Mouse (Mus musculus): ENCODE measurements at regions not wholly inside any gene's neighbourhood (a gene's known extent, or its start where the extent isn't known, plus 50 kb on each side); places are given as distances from the start of the nearest gene placed in this dataset.

DNA sequence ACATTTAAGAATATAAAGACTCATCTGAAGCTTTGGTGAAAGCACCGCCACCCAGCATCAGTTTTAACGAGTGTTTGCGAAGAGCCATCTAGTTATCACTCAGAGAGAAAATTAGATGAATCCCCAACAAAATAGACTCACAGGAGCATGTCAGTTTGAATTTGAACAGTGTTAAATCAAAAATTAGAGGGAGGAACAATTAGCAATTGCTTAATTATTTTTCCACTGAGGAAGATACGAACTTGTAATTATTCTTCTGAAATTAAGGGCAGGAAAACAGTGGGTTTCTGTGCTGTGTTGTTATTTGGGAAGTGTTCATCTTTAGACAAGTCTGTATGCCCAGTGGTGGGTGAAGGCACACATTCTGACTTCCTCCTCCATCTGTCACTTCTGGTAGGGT, 523.0 kb downstream of the Plekhb2 start:
- Histone ChIP-seq H3K4me3 (ENCODE audit: insufficient read depth, low read length) (no peak overlapping the region), H3K4me1 (ENCODE audit: control insufficient read depth, insufficient read depth, low read length) (no peaks in the 10 kb centered on the region), H3K27ac (ENCODE audit: insufficient read depth, low read length) (no peak overlapping the region)
- TF ChIP-seq CTCF (IDR thresholded peaks at IDR 0.05; ENCODE audit: borderline replicate concordance, insufficient read depth, low read length): no peak

DNA sequence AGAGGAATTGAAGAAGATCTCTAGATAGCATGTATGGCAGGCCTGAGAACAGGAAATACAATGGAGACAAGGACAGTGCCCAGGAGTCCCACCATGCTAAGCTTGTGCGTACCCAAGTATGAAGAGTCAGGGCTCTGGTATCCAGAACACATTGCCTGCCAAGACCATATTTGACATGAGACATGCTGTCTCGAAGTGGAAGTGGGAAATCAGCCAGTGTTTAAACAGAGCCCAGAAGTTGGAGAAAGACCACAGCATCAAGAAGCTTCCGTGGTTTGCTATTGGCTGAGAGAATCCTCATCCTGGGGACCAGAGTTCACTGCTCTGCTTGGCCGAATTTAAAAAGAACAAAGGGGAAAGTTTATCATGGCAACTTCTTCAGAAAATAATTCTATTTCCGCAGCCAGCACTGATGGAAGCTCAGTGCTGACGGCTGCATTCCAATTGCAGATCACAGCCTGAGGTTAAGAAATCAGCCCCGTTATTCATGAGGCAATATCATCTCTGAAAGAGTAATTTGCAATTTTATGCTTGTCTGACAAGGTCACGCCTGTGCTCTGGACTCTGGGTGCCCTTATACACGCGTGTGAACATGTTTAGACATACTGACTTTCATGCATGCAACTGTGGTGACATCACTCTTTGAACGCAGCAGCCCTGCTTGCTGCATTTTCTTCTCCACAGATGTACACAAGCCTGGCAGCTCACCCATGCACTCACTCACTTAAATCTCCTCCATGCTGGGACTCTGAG, 531.0 kb downstream of the Plekhb2 start:
- H3K4me3 ChIP-seq (ENCODE audit: insufficient read depth, low read length): no peak overlapping the region
- H3K27ac ChIP-seq (ENCODE audit: insufficient read depth, low read length): no peak overlapping the region
- no peaks in the 10 kb centered on the region for H3K4me1 ChIP-seq (ENCODE audit: control insufficient read depth, insufficient read depth, low read length)
- TF ChIP-seq POLR2A (IDR thresholded peaks at IDR 0.05; ENCODE audit: low read depth, low read length): no peak
- no peak for TF ChIP-seq CTCF (IDR thresholded peaks at IDR 0.05; ENCODE audit: borderline replicate concordance, insufficient read depth, low read length)

DNA sequence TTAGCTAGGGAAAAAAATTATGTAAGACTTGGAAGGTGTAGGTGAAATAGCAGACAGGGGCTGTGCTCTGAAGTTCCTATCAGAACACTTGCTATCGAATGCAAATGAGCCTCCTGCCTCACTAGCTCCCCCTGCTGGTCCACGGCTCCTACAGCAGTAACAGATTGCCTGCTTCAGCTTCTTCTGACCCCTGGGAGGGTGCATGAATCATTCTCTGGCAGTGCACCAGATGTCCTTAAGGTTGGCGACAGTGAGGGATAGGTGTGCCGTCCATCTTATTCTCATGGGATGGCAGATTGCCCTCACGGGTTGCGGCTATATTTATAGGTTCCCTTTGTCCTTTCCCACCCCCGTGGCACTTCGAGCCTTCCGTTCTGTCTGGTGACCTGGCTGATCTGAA, 535.7 kb downstream of the Plekhb2 start:
- H3K4me1 ChIP-seq (ENCODE audit: control insufficient read depth, insufficient read depth, low read length): no peaks in the 10 kb centered on the region
- H3K27ac ChIP-seq (ENCODE audit: insufficient read depth, low read length): no peak overlapping the region
- TF ChIP-seq POLR2A (IDR thresholded peaks at IDR 0.05; ENCODE audit: low read depth, low read length) (no peak), CTCF (IDR thresholded peaks at IDR 0.05; ENCODE audit: borderline replicate concordance, insufficient read depth, low read length) (peak; percentile 88)
- H3K4me3 ChIP-seq (ENCODE audit: insufficient read depth, low read length): no peak overlapping the region

DNA sequence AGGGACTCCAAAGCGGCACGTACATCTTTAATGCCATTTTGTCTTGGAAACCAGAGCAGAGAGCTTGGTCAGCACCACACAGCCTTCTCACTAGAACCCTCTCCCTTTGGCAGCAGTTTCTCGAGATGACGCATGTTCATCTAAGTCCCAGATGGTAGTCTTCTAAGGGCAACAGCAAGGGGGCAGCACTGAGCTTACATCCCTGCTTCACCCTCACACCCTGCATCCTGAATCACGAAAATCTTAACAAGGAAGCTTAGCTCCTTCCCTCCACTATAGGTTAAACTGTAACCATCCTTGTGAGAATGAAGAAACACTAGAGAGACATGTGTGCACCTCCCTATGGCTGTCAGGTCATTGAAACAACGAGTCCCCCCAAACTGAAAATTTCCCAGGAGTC, 538.4 kb downstream of the Plekhb2 start:
- TF ChIP-seq POLR2A (IDR thresholded peaks at IDR 0.05; ENCODE audit: low read depth, low read length) (no peak), CTCF (IDR thresholded peaks at IDR 0.05; ENCODE audit: borderline replicate concordance, insufficient read depth, low read length) (peak; percentile 56; the same call in 1 of the 2 replicates)
- Histone ChIP-seq H3K4me3 (ENCODE audit: insufficient read depth, low read length) (no peak overlapping the region), H3K27ac (ENCODE audit: insufficient read depth, low read length) (no peak overlapping the region), H3K4me1 (ENCODE audit: control insufficient read depth, insufficient read depth, low read length) (no peaks in the 10 kb centered on the region)

DNA sequence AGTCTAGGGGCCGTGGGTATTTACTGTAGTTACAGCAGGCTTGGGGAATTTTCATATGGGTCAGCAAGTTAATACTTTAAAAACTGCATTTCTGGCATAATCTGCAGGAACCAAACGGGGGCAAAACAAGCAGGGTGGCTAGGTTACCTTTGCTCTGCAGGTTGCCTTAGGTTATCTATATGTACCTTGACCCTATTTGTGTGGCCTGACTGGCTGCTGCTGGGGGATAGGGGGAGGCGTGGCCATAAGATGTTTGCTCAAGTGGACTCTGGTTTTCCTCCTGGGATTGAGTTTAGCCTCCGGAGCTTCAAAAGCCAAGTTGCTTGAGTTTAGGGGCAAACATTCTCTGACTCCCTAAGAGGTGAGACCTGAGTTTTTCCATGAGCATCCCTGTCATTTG, 540.6 kb downstream of the Plekhb2 start:
- Histone ChIP-seq H3K4me1 (ENCODE audit: control insufficient read depth, insufficient read depth, low read length) (no peaks in the 10 kb centered on the region), H3K27ac (ENCODE audit: insufficient read depth, low read length) (no peak overlapping the region), H3K4me3 (ENCODE audit: insufficient read depth, low read length) (no peak overlapping the region)
- TF ChIP-seq CTCF (IDR thresholded peaks at IDR 0.05; ENCODE audit: borderline replicate concordance, insufficient read depth, low read length): no peak
- TF ChIP-seq POLR2A (IDR thresholded peaks at IDR 0.05; ENCODE audit: low read depth, low read length): no peak

DNA sequence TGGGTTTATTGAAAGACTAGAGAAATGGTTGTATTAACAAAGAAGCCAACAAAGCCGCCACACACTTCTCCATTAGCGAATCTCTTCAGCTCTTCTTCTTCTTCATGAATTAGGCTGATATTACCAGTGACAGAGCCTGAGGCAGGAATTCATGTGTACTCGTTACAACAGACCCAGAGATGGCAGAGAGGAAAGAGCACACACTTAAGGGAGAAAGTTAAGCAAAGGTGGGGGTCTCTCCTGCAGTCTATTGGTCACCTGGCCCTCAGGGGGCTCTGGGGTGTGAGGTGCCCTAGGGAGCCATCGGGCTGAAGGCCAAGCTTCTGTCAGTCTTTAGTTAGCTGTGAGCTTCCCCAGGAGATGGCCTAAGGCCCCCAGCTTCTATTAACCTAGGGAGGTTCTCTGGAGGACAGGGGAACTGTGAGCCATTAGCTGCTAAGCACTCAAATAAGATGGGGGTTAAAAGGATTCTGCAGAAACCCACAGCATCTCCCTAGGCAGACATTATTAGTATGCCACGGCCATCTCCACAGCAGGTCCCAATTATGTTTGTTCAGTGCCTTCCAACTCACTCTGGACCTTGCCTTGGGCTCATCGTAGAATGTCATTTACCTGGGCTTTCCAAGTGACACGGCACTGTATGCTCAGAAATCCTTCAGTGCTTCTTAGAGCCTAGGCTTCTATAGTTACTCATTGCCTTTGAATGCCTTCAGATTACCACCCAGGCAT, 541.2 kb downstream of the Plekhb2 start:
- no peak overlapping the region for H3K27ac ChIP-seq (ENCODE audit: insufficient read depth, low read length)
- TF ChIP-seq POLR2A (IDR thresholded peaks at IDR 0.05; ENCODE audit: low read depth, low read length): no peak
- no peak for TF ChIP-seq CTCF (IDR thresholded peaks at IDR 0.05; ENCODE audit: borderline replicate concordance, insufficient read depth, low read length)
- H3K4me3 ChIP-seq (ENCODE audit: insufficient read depth, low read length): no peak overlapping the region
- H3K4me1 ChIP-seq (ENCODE audit: control insufficient read depth, insufficient read depth, low read length): no peaks in the 10 kb centered on the region

DNA sequence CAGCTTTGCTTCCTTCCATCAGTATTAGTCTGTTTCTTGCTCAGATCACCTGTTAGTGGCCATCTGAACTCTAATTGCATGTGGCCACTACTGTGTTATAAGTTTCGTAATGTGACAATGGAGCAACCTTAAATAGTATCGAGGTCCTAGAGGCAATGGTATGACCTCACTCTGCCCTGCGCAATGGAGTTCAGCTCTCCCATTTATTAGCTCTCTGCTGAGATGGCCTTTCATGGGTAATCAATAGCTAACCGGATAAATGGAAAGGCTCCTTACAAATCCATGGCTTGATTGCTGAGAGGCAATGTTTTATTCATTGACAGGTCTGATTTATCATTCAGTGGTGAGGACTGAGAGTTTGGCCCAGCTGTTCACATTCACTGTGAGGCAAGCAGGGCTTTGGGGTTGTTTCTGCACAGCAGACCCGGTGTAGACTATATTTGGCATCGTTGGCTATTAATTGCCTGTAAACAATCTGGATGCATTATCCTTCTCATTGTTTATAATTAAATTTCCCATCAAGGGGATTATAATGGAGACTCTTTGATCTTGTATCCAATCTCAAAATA, 543.9 kb downstream of the Plekhb2 start:
- H3K4me1 ChIP-seq (ENCODE audit: control insufficient read depth, insufficient read depth, low read length): no peaks in the 10 kb centered on the region
- no peak overlapping the region for H3K27ac ChIP-seq (ENCODE audit: insufficient read depth, low read length)
- no peak overlapping the region for H3K4me3 ChIP-seq (ENCODE audit: insufficient read depth, low read length)
- no peak for TF ChIP-seq POLR2A (IDR thresholded peaks at IDR 0.05; ENCODE audit: low read depth, low read length)
- TF ChIP-seq CTCF (IDR thresholded peaks at IDR 0.05; ENCODE audit: borderline replicate concordance, insufficient read depth, low read length): no peak

DNA sequence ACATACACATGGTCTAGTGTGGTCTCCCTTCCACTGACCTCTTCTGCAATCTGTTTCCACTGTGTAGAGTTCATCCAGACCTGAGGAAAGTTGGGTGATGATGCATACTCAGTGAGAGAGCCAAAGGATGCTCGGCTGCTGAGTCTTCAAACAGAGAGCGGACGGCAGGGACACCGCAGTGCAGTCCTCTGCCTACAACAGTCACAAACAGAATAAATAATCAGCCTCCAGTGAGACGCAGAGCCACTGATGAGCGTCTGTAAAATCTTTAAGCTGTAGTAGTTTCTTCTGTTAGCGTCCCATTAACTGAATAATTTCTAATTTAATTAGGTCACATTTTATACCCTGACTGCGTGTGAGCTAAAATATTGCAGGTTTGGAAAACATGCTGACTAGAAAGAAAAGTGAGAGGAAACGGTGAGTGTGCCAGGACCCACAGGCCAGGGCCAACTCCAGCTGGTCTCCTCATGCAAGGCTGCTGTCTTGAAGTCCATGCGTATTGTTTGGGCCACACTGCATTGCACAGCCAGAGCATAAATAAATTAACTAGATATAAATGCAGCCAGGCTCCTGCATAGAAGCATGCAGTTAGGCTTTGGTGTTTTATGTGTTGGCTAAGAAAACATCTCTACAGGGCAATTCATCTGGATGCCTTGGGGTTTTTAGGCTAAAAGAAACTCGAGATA, 551.0 kb downstream of the Plekhb2 start:
- Histone ChIP-seq H3K4me3 (ENCODE audit: insufficient read depth, low read length) (no peak overlapping the region), H3K27ac (ENCODE audit: insufficient read depth, low read length) (no peak overlapping the region), H3K4me1 (ENCODE audit: control insufficient read depth, insufficient read depth, low read length) (no peaks in the 10 kb centered on the region)
- TF ChIP-seq CTCF (IDR thresholded peaks at IDR 0.05; ENCODE audit: borderline replicate concordance, insufficient read depth, low read length) (no peak), POLR2A (IDR thresholded peaks at IDR 0.05; ENCODE audit: low read depth, low read length) (no peak)

DNA sequence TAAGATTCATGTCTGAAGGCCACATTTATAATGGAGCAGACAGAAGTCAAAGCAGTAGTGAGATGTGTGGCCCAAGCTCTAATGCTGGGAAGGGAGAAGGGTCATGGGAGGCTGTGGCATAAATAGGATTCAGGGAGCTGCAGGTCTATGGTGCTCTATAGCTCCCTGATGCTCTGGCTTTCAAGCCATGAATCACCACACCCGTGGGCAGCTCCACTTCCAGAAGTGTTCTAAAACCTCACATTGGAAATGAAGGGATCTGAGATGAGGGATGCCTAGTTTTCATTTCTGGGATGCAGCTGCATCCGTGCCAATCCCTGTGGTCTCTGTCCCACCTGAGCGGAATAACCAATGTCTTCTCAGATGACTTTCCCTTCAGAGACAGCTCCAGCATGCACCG, 553.2 kb downstream of the Plekhb2 start:
- Histone ChIP-seq H3K4me3 (ENCODE audit: insufficient read depth, low read length) (no peak overlapping the region), H3K27ac (ENCODE audit: insufficient read depth, low read length) (no peak overlapping the region), H3K4me1 (ENCODE audit: control insufficient read depth, insufficient read depth, low read length) (no peaks in the 10 kb centered on the region)
- no peak for TF ChIP-seq POLR2A (IDR thresholded peaks at IDR 0.05; ENCODE audit: low read depth, low read length)
- no peak for TF ChIP-seq CTCF (IDR thresholded peaks at IDR 0.05; ENCODE audit: borderline replicate concordance, insufficient read depth, low read length)

Measured in embryonic fibroblast, embryonic 13.5 days (primary cell).